In the genomic region with DNA sequence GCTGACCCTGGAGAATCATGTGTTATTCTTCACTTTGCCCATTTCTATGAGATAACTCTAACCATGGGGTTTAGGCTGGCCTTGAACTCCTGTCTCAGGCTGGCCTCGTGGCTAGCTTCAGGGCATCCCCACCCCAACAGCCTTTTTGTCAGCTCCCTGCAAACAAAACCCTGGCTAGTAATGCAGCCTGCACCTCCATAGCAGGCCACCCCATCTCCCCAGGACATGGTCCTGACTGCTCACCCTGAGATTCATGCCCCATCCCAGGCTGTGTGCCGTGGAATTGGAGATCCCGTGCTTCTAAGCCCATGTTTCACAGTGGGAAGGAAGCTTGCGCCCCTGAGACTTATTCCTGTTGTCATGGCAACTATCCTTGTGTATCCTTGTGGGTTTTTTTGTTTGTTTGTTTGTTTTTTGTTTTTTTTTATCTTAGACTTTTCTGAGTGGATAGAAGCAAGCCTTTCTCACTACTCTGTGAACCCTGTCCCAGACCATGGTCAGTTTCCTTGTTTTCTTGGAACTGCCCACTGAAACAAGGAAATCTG, we compare ENCODE assay signal across 16 mouse cellular contexts. TPM values are rescaled to one million over a fixed set of nuclear protein-coding genes. Genes with fewer than 3 reads are reported as not detected.
A peak's percentile ranks its signal among the peaks of the same experiment; 100 is the strongest.
DNase-seq lines count a peak whose midpoint lies in the region; ATAC-seq and TF ChIP-seq lines count a peak whose summit lies in the region.
"Had no signal": no experiment of that assay in that cellular context is flagged by ENCODE, and none has a peak within 500 bp of the region (broad histone marks: within the 10 kb centered on the region; RNA-seq: fewer than 3 reads in every experiment).

No protein-coding gene starts in this region.

- TF ChIP-seq CTCF in spleen, adult 2 months (IDR thresholded peaks at IDR 0.05; ENCODE audit: extremely low read depth, insufficient read depth, insufficient read length, insufficient replicate concordance): no peak
- no peak for TF ChIP-seq CTCF in small intestine, adult 2 months (IDR thresholded peaks at IDR 0.05; ENCODE audit: extremely low read depth, insufficient read length, insufficient replicate concordance, low read depth, low read length)

- H3K4me2 ChIP-seq in forebrain, embryonic 14.5 days (ENCODE audit: low read length): no peak overlapping the region
- H3K4me2 ChIP-seq in forebrain, embryonic 12.5 days: no peak overlapping the region
- H3K4me2 ChIP-seq in intestine, embryonic 16.5 days (ENCODE audit: low read depth, low read length): no peak overlapping the region
- no peak overlapping the region for H3K4me2 ChIP-seq in intestine, embryonic 15.5 days (replicated peaks)
- H3K4me2 ChIP-seq: hindbrain, embryonic 12.5 days; limb, embryonic 13.5 days; midbrain, embryonic 12.5 days; stomach, embryonic 15.5 days had no signal

- 68% methylated on average over 4 of the region's 4 CpGs for WGBS in forebrain, embryonic 14.5 days
- WGBS in forebrain, embryonic 12.5 days: 66% methylated on average over 4 of the region's 4 CpGs
- 70% methylated on average over 4 of the region's 4 CpGs for WGBS in intestine, embryonic 16.5 days
- WGBS in intestine, embryonic 15.5 days: 79% methylated on average over 4 of the region's 4 CpGs
- WGBS in spleen, adult 2 months: 88% methylated on average over 4 of the region's 4 CpGs
- 72% methylated on average over 4 of the region's 4 CpGs for WGBS in small intestine, adult 2 months

- DNase-seq in forebrain, embryonic 14.5 days (ENCODE audit: low spot score): peak; percentile 38
- DNase-seq in spleen, adult 2 months (ENCODE audit: low read depth in 1 of 2, low spot score in 2 of 2): no peak
- DNase-seq in spleen, postnatal 4 days (ENCODE audit: low spot score in 2 of 2): no peak
- DNase-seq in cerebellum, adult 11-12 months: no peak
- DNase-seq: cerebellum, postnatal 14 days; kidney, adult 9 months; kidney, postnatal 4 days had no signal

- no peak overlapping the region for H3K9ac ChIP-seq in forebrain, embryonic 14.5 days (ENCODE audit: low read length)
- H3K9ac ChIP-seq in forebrain, embryonic 12.5 days: no peak overlapping the region
- no peak overlapping the region for H3K9ac ChIP-seq in intestine, embryonic 16.5 days (ENCODE audit: low read depth, low read length)
- no peak overlapping the region for H3K9ac ChIP-seq in intestine, embryonic 15.5 days
- H3K9ac ChIP-seq: hindbrain, embryonic 12.5 days; limb, embryonic 13.5 days; midbrain, embryonic 12.5 days; stomach, embryonic 15.5 days had no signal

- no peaks in the 10 kb centered on the region for H3K36me3 ChIP-seq in forebrain, embryonic 14.5 days (ENCODE audit: control insufficient read depth, insufficient read depth, low read length)
- H3K36me3 ChIP-seq in forebrain, embryonic 12.5 days (replicated peaks): no peaks in the 10 kb centered on the region
- no peaks in the 10 kb centered on the region for H3K36me3 ChIP-seq in intestine, embryonic 16.5 days (ENCODE audit: control insufficient read depth, insufficient read depth, low read length)
- H3K36me3 ChIP-seq in intestine, embryonic 15.5 days: no peaks in the 10 kb centered on the region
- peaks cover 12% of the 10 kb centered on the region for H3K36me3 ChIP-seq in spleen, adult 2 months (ENCODE audit: control insufficient read depth, insufficient read depth, low read length)
- peaks cover 3% of the 10 kb centered on the region; the same call in 1 of the 2 replicates for H3K36me3 ChIP-seq in small intestine, adult 2 months (ENCODE audit: control insufficient read depth, insufficient read depth, low read length)
- H3K36me3 ChIP-seq: hindbrain, embryonic 12.5 days; limb, embryonic 13.5 days; midbrain, embryonic 12.5 days; stomach, embryonic 15.5 days had no signal

- H3K9me3 ChIP-seq in forebrain, embryonic 14.5 days (replicated peaks; ENCODE audit: control insufficient read depth, low read length): no peaks in the 10 kb centered on the region
- H3K9me3 ChIP-seq in forebrain, embryonic 12.5 days: no peaks in the 10 kb centered on the region
- no peaks in the 10 kb centered on the region for H3K9me3 ChIP-seq in intestine, embryonic 16.5 days (ENCODE audit: control insufficient read depth, low read length)
- no peaks in the 10 kb centered on the region for H3K9me3 ChIP-seq in intestine, embryonic 15.5 days
- H3K9me3 ChIP-seq: hindbrain, embryonic 12.5 days; limb, embryonic 13.5 days; midbrain, embryonic 12.5 days; stomach, embryonic 15.5 days had no signal

- no peak for TF ChIP-seq POLR2A in spleen, adult 2 months (IDR thresholded peaks at IDR 0.05; ENCODE audit: low read depth, low read length)
- TF ChIP-seq POLR2A in small intestine, adult 2 months (IDR thresholded peaks at IDR 0.05; ENCODE audit: low read depth, low read length): no peak

- ATAC-seq in forebrain, embryonic 14.5 days: no peak
- no peak for ATAC-seq in forebrain, embryonic 12.5 days (ENCODE audit: low FRiP score)
- no peak for ATAC-seq in intestine, embryonic 16.5 days
- no peak for ATAC-seq in intestine, embryonic 15.5 days

- H3K27me3 ChIP-seq in forebrain, embryonic 14.5 days (replicated peaks; ENCODE audit: control insufficient read depth, insufficient read depth, low read length): 0 out of 2 replicates have a peak, but pooled peaks cover 3% of the 10 kb centered on the region
- H3K27me3 ChIP-seq in forebrain, embryonic 12.5 days: peaks cover 12% of the 10 kb centered on the region
- H3K27me3 ChIP-seq in intestine, embryonic 16.5 days (replicated peaks; ENCODE audit: control insufficient read depth, insufficient read depth, low read length): no peaks in the 10 kb centered on the region
- no peaks in the 10 kb centered on the region for H3K27me3 ChIP-seq in intestine, embryonic 15.5 days (replicated peaks)
- H3K27me3 ChIP-seq in spleen, adult 2 months (ENCODE audit: control insufficient read depth, insufficient read depth, low read length): no peaks in the 10 kb centered on the region
- H3K27me3 ChIP-seq in small intestine, adult 2 months (ENCODE audit: control insufficient read depth, insufficient read depth, low read length): no peaks in the 10 kb centered on the region
- H3K27me3 ChIP-seq: CH12.LX; stomach, embryonic 15.5 days had no signal

- H3K4me3 ChIP-seq in forebrain, embryonic 14.5 days (ENCODE audit: low read depth, low read length): no peak overlapping the region
- no peak overlapping the region for H3K4me3 ChIP-seq in forebrain, embryonic 12.5 days (replicated peaks)
- no peak overlapping the region for H3K4me3 ChIP-seq in intestine, embryonic 16.5 days (ENCODE audit: low read length)
- no peak overlapping the region for H3K4me3 ChIP-seq in intestine, embryonic 15.5 days (replicated peaks)
- no peak overlapping the region for H3K4me3 ChIP-seq in spleen, adult 2 months (ENCODE audit: extremely low read depth, insufficient read depth, insufficient read length)
- no peak overlapping the region for H3K4me3 ChIP-seq in small intestine, adult 2 months (ENCODE audit: low read depth, low read length)
- H3K4me3 ChIP-seq: hindbrain, embryonic 12.5 days; limb, embryonic 13.5 days; midbrain, embryonic 12.5 days; stomach, embryonic 15.5 days had no signal

- no peak overlapping the region for H3K27ac ChIP-seq in forebrain, embryonic 14.5 days (ENCODE audit: low read depth, low read length)
- H3K27ac ChIP-seq in forebrain, embryonic 12.5 days: no peak overlapping the region
- 0 out of 2 replicates have a peak overlapping the region, but pooled peaks have one; percentile 3 for H3K27ac ChIP-seq in intestine, embryonic 16.5 days (ENCODE audit: low read length)
- H3K27ac ChIP-seq in intestine, embryonic 15.5 days: no peak overlapping the region
- H3K27ac ChIP-seq in spleen, adult 2 months (ENCODE audit: insufficient read depth, low read length): 0 out of 2 replicates have a peak overlapping the region, but pooled peaks have one; percentile 6
- H3K27ac ChIP-seq in small intestine, adult 2 months (ENCODE audit: insufficient read depth, low read depth, low read length): peak overlapping the region; percentile 84
- H3K27ac ChIP-seq: hindbrain, embryonic 12.5 days; limb, embryonic 13.5 days; midbrain, embryonic 12.5 days had no signal

- no peaks in the 10 kb centered on the region for H3K4me1 ChIP-seq in forebrain, embryonic 14.5 days (ENCODE audit: control insufficient read depth, insufficient read depth, low read length)
- no peaks in the 10 kb centered on the region for H3K4me1 ChIP-seq in forebrain, embryonic 12.5 days
- H3K4me1 ChIP-seq in intestine, embryonic 16.5 days (ENCODE audit: control insufficient read depth, insufficient read depth, low read length): peaks cover 36% of the 10 kb centered on the region
- H3K4me1 ChIP-seq in intestine, embryonic 15.5 days (replicated peaks): peaks cover 38% of the 10 kb centered on the region
- peaks cover 63% of the 10 kb centered on the region for H3K4me1 ChIP-seq in spleen, adult 2 months (ENCODE audit: control insufficient read depth, insufficient read depth, insufficient read length)
- H3K4me1 ChIP-seq in small intestine, adult 2 months (ENCODE audit: control insufficient read depth, insufficient read depth, insufficient read length, low read length): peaks cover 70% of the 10 kb centered on the region
- H3K4me1 ChIP-seq: hindbrain, embryonic 12.5 days had no signal

RNA-seq across cellular contexts. Expression of a gene that starts 6.6 kb away (rescaled TPM):
- polyA plus RNA-seq in forebrain, embryonic 14.5 days (2014; fragmentation: Nextera tagmentation; extraction: Ambion mirVana): 1.1 and 2.5 TPM in 2 replicates
- polyA plus RNA-seq in forebrain, embryonic 12.5 days (2016; fragmentation: Nextera tagmentation; extraction: Ambion mirVana): 3.4 and 3.5 TPM in 2 replicates
- 12.6 and 14.5 TPM in 2 replicates for polyA plus RNA-seq in intestine, embryonic 16.5 days (2015; fragmentation: Nextera tagmentation; extraction: Ambion mirVana)
- 10.4 and 11.8 TPM in 2 replicates for polyA plus RNA-seq in intestine, embryonic 15.5 days (2015; fragmentation: Nextera tagmentation; extraction: Ambion mirVana)
- polyA plus RNA-seq in spleen, adult 2 months (2012; rRNA removed): 83.4 and 91.5 TPM in 2 replicates
- 31.8 and 51.7 TPM in 2 replicates for polyA plus RNA-seq in small intestine, adult 2 months (2012; rRNA removed)

RNA-seq across cellular contexts. Expression of a gene that starts 44.8 kb away (rescaled TPM):
- 0.17 and 0.22 TPM in 2 replicates for polyA plus RNA-seq in forebrain, embryonic 14.5 days (2014; fragmentation: Nextera tagmentation; extraction: Ambion mirVana)
- polyA plus RNA-seq in forebrain, embryonic 12.5 days (2016; fragmentation: Nextera tagmentation; extraction: Ambion mirVana): 0.12 and 0.31 TPM in 2 replicates
- 0.38 and 0.59 TPM in 2 replicates for polyA plus RNA-seq in intestine, embryonic 16.5 days (2015; fragmentation: Nextera tagmentation; extraction: Ambion mirVana)
- polyA plus RNA-seq in intestine, embryonic 15.5 days (2015; fragmentation: Nextera tagmentation; extraction: Ambion mirVana): 0.32 and 0.52 TPM in 2 replicates
- 138 and 180 TPM in 2 replicates for polyA plus RNA-seq in spleen, adult 2 months (2012; rRNA removed)
- 9.4 and 13.4 TPM in 2 replicates for polyA plus RNA-seq in small intestine, adult 2 months (2012; rRNA removed)

Comparison
In these comparisons a context has a peak if more than half of its experiments do, and no peak if none do; other contexts are left out.
1. H3K27ac ChIP-seq: peak in intestine, embryonic 16.5 days (single experiment), spleen, adult 2 months (single experiment) and small intestine, adult 2 months (single experiment); none in forebrain, embryonic 14.5 days (single experiment), forebrain, embryonic 12.5 days (single experiment) and intestine, embryonic 15.5 days (single experiment).